Mouse (Mus musculus) ES-E14 (cell line): ENCODE measurements around the gene Robo4.

ENCODE experiments used
- CHD2 ChIP-seq: IDR thresholded peaks from 2 replicates; pipeline ENCODE4 v1.6.1; 2014; ENCODE audit warnings: mild to moderate bottlenecking, low read depth, low read length, inconsistent platforms
- HCFC1 ChIP-seq: IDR thresholded peaks from 2 replicates; pipeline ENCODE4 v1.6.1; 2012; ENCODE audit warnings: low read length, inconsistent platforms, borderline replicate concordance; ENCODE audit not compliant: insufficient read depth
- MAFK ChIP-seq: IDR thresholded peaks from 2 replicates; pipeline ENCODE4 v1.6.1; 2014; ENCODE audit warnings: mild to moderate bottlenecking, low read depth, low read length, inconsistent platforms; ENCODE audit not compliant: insufficient read depth
- ZC3H11A ChIP-seq: IDR thresholded peaks from 2 replicates; pipeline ENCODE4 v1.6.1; 2012; ENCODE audit warnings: low read depth, mild to moderate bottlenecking, inconsistent platforms, low read length, borderline replicate concordance
- ZNF384 ChIP-seq: IDR thresholded peaks from 2 replicates; pipeline ENCODE4 v1.6.1; 2012; ENCODE audit warnings: low read depth, low read length, inconsistent platforms

GRCm38 (mm10) chr9:37400585-37400984 is 1.1 kb upstream of the Robo4 start:
- TF ChIP-seq MAFK (no peak), ZNF384 (no peak), HCFC1 (no peak), ZC3H11A (no peak), CHD2 (no peak)
